Mouse (Mus musculus) intestine, embryonic 15.5 days (tissue): ENCODE data around the gene Zfp853. TPM values are rescaled to one million over a fixed set of nuclear protein-coding genes. Genes with fewer than 3 reads are reported as not detected.

Experiments
- polyA plus RNA-seq: library from polyadenylated mRNA; unstranded; fragments of >200 nt; fragmentation: Nextera tagmentation; extraction: Ambion mirVana; gene quantifications from 2 replicates; pipeline ENCODE4 v1.2.1, GENCODE M21; 2015

Zfp853 gene
- polyA plus RNA-seq, 1 experiment from 2014 or later = 0.06 TPM

Other genes with a start within 250 kb of the Zfp853 start
- 30.6 and 34.9 TPM in 2 replicates for gene Rnf216, start 180.6 kb downstream of the Zfp853 start, polyA plus RNA-seq
- 0.03 and 0.10 TPM in 2 replicates for gene Olfr718-ps1, start 146.0 kb downstream of the Zfp853 start, polyA plus RNA-seq
- 7.0 and 8.4 TPM in 2 replicates for gene Rbak, start 112.8 kb downstream of the Zfp853 start, polyA plus RNA-seq
- not detected in 2 replicates for gene Spdye4b, start 112.6 kb downstream of the Zfp853 start, polyA plus RNA-seq
- gene Spdye4a, start 66.7 kb downstream of the Zfp853 start, polyA plus RNA-seq = not detected in 2 replicates
- gene Zfp12, start 58.5 kb downstream of the Zfp853 start, polyA plus RNA-seq = 9.8 and 10.2 TPM in 2 replicates
- 2.2 and 2.4 TPM in 2 replicates for gene Zfp316, start 23.6 kb downstream of the Zfp853 start, polyA plus RNA-seq
- 33.9 and 35.6 TPM in 2 replicates for gene E130309D02Rik, start 21.7 kb upstream of the Zfp853 start, polyA plus RNA-seq
- 63.8 and 64.9 TPM in 2 replicates for gene Zdhhc4, start 35.6 kb upstream of the Zfp853 start, polyA plus RNA-seq
- 0.11 and 0.15 TPM in 2 replicates for gene Grid2ip, start 63.7 kb upstream of the Zfp853 start, polyA plus RNA-seq
- 339 and 371 TPM in 2 replicates for gene Kdelr2, start 110.2 kb upstream of the Zfp853 start, polyA plus RNA-seq
- 11.1 and 13.1 TPM in 2 replicates for gene Daglb, start 171.0 kb upstream of the Zfp853 start, polyA plus RNA-seq
- 416 and 446 TPM in 2 replicates for gene Rac1, start 234.4 kb upstream of the Zfp853 start, polyA plus RNA-seq